Mouse (Mus musculus): ENCODE measurements around the gene Itsn2. TPM values are rescaled to one million over a fixed set of nuclear protein-coding genes. Genes with fewer than 3 reads are reported as not detected.

Gene Itsn2
- total RNA-seq, 4 experiments from 2014 or later = 65.5 to 75.0 (median 69.1) TPM

Other genes starting within 250 kb of the Itsn2 start
- 100 to 1,000 TPM; 104 to 121 (median 107) TPM for gene Ncoa1, start 115.5 kb upstream of the Itsn2 start, total RNA-seq (2022)
- gene Gm3625, start 289 bp downstream of the Itsn2 start, total RNA-seq (2022) = not detected
- 1 to 10 TPM; 1.6 to 2.9 (median 2.1) TPM for gene Fam228a, start 145.8 kb downstream of the Itsn2 start, total RNA-seq (2022)
- gene Pfn4, start 176.4 kb downstream of the Itsn2 start, total RNA-seq (2022) = 10 to 100 TPM; 11.6 to 17.1 (median 13.1) TPM
- 10 to 100 TPM; 17.6 to 20.0 (median 19.1) TPM for gene Fam228b, start 176.6 kb downstream of the Itsn2 start, total RNA-seq (2022)
- 10 to 100 TPM; 69.8 to 92.7 (median 81.2) TPM for gene Sf3b6, start 224.9 kb downstream of the Itsn2 start, total RNA-seq (2022)
- gene Fkbp1b, start 249.0 kb downstream of the Itsn2 start, total RNA-seq (2022) = 10 to 100 TPM; 31.7 to 41.8 (median 39.3) TPM